Mouse (Mus musculus): ENCODE data around the gene Nr1h4.

Nr1h4 gene

DNA sequence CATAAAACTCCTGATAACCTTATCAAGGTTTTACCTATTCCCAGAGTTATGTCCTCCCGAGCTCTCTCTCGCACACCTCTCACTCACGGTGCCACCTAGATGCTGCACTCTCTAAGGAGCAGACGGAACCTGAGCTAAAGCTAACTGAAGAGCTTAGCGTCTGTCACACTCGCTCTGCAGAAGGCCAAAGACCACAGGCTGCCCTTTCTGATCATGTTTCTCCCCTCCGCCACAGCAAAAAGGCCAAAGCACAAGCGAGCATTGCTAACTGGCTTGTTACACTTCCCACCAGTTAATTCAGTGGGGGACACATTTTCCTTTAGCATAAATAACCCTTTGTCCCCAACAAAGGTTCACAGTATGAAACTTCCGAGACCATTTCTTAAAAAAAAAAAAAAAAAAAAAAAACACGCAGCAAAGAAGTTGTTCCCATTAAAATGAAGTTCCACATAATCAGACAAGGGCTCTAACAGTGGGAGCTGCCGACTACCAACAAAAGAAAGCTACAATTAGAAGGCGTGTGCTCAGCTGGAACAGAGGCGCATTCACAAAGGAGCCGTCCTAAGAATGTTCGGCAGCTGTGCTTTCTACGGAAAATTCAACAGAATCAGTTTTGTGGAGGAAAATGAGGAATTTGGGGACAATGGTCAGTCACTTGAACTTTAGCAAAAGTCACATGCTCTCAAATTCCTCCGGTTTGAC, 98.7 kb downstream of the Nr1h4 start:
- DNase-seq (ENCODE audit: low read depth, low spot score) = no peak

DNA sequence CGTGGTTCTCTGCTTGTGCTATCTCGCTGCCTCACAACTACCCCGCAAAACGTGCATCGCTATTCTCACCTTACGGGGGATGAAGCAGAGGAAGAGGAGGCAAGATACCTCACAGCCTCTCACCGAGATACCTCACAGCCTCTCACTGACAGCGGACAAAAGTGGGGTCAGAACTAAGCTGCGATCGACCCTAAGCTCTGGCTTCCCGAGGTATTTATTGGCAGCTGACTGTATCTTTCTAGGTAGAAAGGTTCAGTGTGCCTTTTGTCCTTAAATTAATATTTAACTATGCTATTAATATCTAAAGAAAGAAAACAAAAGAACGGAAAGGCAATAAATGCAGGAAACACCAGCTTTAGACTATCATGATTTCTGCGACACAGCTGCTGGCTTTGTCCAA, 100.6 kb downstream of the Nr1h4 start:
- DNase-seq (ENCODE audit: low read depth, low spot score) = no peak

DNA sequence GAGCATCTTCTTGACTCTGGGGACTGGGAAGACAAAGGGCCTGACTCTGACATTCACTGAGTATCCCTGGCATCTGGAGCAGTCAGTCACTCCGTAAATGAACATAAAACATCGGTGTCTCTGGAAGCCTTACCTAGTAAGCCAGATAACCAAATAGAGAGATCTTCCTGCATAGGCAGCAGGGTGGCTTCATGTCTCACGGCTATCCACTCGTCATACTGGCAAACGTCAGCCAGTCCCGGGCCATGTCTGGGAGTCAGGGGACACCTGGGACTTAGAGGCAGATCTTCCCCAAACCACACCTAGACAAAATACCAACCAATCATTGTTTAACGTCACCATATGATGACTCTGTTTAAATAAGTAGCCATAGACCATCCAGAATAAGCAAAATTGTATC, 102.6 kb downstream of the Nr1h4 start:
- no peak for DNase-seq (ENCODE audit: low read depth, low spot score)

DNA sequence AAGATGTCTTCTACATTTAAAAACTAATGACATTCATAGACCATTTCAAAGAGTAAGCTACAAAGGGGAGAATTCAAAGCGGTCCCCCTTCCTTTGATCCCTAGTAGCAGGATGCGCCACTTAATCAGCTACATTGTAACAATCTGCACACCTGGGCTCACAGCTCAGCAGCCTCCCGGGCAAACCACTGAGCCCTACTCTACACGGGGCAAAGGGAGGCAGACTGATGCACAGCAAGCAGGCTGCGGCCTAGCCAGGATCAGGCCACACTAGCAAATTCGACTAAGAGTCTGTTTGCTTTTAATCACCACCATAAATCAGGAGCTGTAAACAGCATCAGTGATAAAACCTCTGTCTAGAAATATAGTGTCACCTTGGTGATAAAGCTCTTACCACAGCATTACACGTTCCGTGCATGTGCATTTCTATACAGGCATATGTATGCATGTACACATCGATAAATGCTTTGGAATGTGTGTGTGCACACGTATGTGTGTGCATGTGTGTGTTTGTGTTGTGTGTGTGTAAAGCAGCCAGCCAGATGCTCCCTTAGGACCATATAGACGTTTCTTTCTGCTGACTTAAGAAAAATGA, 108.5 kb downstream of the Nr1h4 start:
- DNase-seq (ENCODE audit: low read depth, low spot score) = no peak

DNA sequence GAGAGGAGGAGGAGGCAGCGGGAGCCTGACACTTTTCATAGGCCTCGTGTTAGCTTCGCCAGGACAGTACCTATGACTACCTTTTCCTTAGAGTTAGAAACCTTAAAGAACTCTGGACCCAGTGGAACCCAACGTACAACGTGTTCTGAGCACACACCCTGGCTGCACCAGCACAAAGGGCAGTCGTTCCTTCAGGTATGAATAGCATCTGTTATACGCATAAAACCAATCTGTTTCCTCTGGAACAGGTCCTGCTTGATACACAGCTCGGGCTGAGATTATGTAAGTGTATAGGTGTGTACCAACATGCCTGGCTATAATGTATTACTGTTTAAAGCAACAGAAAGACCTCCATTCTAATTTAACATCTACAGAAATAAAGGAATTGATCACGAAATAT, 109.2 kb downstream of the Nr1h4 start:
- no peak for DNase-seq (ENCODE audit: low read depth, low spot score)

DNA sequence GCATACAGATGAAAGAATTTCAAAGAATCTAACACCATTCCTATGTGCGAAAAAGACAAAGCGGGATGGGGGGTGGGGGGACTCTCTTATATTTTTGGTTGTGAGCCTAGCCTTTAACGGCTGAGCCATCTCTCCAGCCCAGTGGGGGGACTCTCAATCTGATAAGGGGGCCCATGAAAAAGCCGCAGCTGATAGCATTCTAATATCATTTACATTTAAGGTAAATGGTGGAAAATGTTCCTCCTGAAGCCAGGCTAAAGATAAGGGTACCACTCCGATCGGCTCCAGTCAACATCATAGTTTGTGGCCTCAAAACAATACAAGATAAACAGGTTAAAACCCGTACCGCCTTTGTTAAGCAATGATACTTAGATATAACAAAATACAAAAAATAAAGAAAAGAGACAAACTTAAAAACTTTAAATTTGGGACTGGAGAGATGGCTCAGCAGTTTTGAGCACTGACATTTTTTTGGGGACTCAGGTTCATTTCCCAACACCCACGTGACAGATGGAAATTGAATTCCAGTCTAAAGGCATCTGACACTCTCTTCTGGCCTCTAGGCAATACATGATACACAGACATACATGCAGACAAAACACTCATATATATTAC, 110.1 kb downstream of the Nr1h4 start:
- DNase-seq (ENCODE audit: low read depth, low spot score) = no peak

DNA sequence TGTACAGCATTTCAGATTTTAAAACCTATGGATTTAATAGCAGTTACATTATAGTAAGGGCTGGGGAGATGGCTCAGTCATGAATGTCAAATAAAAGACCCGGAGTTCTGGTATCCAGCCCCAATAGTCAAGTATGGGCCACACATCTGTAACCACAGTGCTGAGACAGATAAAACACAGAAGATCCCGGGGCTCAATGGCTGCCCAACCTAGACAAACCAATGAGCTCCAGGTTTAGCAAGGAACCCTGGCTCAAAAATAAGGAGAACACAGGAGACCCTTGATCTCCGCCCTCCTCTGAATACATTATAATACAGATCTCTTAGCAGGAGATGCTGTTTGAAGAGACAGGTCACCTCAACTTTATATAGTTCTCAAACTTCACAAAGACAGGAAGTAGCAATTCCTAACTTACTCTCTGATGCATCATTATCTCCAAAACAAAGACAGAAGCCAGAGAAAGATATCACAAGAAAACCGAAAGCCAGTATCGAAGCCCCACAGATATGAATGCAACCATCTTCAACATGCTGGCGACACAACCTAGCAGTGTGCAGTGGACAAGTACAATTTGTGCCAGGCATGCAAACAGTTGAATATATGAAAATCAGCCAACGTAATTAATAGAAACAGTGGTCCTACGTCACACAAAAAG, 110.8 kb downstream of the Nr1h4 start:
- DNase-seq (ENCODE audit: low read depth, low spot score) = no peak

DNA sequence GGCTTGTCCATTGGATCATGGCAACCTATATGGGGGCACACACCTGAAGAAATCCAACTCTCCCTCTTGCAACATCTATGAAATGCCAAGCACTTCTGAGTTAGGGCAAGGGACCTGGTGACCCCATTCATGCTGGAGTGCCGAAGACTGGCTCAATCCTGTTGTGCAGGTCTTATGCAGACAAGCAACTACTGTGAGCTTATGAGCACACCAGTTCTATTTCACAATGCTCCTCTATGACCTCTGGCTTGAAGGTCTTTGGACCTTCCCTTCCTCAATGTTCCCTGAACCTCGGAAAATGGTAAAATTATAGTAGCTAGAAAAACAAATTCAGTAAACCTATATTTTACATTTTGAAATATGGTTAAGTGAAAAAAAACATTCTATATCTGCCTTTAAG, 115.4 kb downstream of the Nr1h4 start:
- no peak for DNase-seq (ENCODE audit: low read depth, low spot score)

DNA sequence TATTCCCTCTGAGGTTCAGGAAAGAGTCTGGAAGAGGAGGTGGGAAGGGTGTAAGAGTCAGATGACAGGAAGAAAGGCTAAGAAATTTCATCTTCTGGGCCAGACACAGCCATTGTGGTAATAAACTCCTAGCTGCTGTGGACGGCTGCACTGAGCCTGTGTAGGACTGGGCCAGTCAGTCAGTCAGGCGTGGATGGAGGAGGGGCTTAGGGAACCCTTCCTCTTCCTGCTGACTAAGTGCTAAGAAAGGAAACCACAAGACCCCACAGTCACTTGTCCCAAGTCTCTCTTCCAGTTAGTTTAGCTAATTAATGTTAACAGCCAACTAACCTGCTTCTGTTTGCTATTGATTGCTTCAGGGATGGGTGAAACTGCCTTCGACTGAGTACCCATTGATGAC, 117.9 kb downstream of the Nr1h4 start:
- no peak for DNase-seq (ENCODE audit: low read depth, low spot score)

DNA sequence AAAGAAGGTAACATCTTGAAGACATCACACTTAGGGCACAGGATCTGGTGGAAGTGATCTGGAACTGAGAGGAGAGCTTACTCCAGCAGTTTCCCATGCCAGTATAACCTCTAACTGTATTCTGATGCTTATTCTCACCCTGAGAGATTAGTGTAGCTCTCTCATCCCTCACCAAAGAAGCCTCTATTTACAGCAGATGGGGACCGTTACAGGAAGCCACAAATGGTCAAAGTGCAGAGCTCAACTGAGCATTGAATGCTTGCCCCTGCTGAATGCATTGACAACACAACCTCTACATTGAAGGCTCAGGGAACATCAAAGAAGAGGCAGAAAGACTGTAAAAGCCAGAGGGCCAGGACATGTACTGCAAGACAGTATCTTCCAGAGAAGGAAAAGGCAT, 125.8 kb downstream of the Nr1h4 start:
- no peak for DNase-seq (ENCODE audit: low read depth, low spot score)

DNA sequence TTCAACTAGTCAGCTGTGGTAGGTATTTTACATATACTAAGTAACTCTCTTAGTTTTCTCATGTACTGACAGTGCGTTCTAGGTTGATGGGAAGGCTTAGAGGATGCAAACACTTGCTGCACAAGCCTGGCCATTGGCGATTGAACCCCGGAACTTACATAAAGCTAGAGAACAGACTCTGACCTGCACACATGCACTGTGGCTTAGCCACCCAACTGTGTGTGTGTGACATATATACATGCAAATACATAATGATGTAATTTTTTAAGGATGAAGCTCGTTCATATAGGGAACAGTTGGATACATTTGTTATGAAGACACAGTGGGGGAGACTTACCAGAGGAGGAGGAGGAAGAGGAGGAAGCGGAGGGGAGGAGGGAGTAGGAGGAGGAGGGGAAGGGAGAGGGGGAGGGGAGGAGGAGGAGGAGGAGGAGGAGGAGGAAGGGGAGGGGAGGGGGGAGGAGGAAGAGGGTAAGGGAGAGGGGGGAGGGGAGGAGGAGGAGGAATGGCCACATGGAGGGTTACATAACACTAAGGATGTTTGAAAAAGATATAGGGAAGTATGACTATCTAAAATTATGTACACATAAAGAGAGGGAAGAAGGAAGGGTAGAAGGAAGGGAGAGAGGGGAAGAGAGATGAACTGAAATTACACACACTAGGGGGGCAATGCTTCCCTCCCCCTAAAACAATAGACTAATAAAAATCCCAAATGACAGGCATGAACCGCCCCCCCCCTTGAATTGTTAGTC, 126.5 kb downstream of the Nr1h4 start:
- DNase-seq (ENCODE audit: low read depth, low spot score) = no peak

DNA sequence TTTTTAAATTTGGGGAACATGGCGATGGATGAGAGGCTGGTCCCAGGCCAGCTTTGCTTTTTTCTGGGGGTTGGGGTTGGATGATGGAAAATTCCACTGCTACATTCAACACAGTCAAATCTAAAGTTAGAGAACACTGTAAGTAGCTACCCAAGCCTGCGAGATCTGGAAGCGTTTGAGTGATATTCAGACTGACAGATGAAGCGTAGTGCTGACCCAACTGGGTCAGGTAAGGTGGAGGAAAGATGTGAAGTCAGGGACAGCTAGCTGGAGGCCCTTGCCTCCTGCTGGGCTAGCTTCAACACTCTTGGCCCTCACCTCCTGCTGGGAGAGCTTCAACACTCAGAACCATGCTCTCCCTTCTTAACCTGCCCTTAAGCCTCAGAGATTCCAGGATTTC, 128.4 kb downstream of the Nr1h4 start:
- DNase-seq (ENCODE audit: low read depth, low spot score) = no peak

Measured in 3T3-L1 (cell line).